Mouse (Mus musculus): ENCODE measurements around the gene Dhx15.

Dhx15 gene

DNA sequence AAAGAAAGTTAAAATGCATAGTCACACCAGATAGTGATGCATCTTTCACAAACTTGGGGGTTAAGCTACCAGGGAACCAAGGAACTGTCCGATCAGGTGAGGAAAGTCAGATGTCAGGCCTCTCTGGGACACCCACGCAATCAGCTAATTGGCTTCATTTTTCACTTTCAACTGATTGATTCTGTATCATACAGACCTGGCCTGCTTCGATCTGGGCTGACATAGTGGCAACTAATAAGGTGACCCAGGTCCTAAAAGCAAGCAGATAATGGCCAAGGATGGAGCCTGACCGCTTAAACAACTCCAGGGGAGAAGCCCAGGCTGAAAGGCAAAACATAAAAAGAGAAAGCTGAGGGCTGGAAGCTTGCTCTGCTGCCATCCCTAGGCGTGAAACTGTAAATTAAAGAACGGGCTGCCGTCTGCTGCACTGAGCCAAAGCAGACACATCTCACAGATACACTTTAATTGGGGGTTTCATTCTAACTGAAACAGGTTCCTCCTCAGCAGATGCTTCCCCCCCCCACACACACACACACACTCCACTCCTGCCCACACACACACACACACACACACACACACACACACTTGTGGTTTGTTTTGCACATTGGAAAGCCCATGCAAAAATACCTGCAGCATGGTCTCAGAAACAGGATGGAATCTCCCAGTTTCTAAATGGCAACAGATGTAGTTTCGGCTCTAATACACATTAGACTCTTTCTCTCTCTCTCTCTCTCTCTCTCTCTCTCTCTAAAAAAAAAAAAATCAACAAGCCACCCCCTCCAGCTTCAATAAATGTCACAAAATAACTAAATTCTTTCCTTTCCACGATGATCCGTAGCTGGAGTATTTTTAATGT is 79.3 kb downstream of the Dhx15 start:
- in situ Hi-C loops (cut with MboI): no loop called here

Data from mature B cell (primary cell).